Mouse (Mus musculus) MEL (cell line): ENCODE measurements at regions not wholly inside any gene's neighbourhood (a gene's known extent, or its start where the extent isn't known, plus 50 kb on each side); places are given as distances from the start of the nearest gene placed in this dataset.

Experiments
- DNase-seq: peaks from one replicate; pipeline ENCODE4 v3.0.0; 2011; ENCODE audit warnings: low read depth, low spot score
- H3K27ac ChIP-seq: 2 replicates; pipeline ENCODE4 v1.5.1; 2012; ENCODE audit warnings: low read depth, mild to moderate bottlenecking, control low read depth, low read length, moderate library complexity; ENCODE audit not compliant: control insufficient read depth
- H3K27me3 ChIP-seq, 2 experiments: fragments of 150-350 bp in 1 of 2; sonication (generic) in 1 of 2; 2 replicates each; pipeline ENCODE4 v1.6.1; 2012; ENCODE audit warnings: low read length in 2 of 2, mild to moderate bottlenecking in 2 of 2, improper control_type of control experiment in 1 of 2, moderate library complexity in 1 of 2; ENCODE audit not compliant: insufficient read depth in 2 of 2, control insufficient read depth in 1 of 2
- H3K36me3 ChIP-seq, 2 experiments: 2 replicates each; pipeline ENCODE4 v1.6.1; 2012 to 2014; ENCODE audit warnings: low read length in 2 of 2, improper control_type of control experiment in 1 of 2, inconsistent platforms in 1 of 2, mild to moderate bottlenecking in 1 of 2; ENCODE audit not compliant: insufficient read depth in 2 of 2, control insufficient read depth in 1 of 2
- H3K4me1 ChIP-seq, 2 experiments: fragments of 150-350 bp in 1 of 2; sonication (generic) in 1 of 2; 2 replicates each; pipeline ENCODE4 v1.6.1; 2012; ENCODE audit warnings: low read length in 2 of 2, improper control_type of control experiment in 1 of 2, mild to moderate bottlenecking in 1 of 2; ENCODE audit not compliant: insufficient read depth in 2 of 2, control insufficient read depth in 1 of 2
- H3K4me3 ChIP-seq, 2 experiments: fragments of 150-350 bp in 1 of 2; sonication (generic) in 1 of 2; 2 replicates each; pipeline ENCODE4 v1.5.1; 2012; ENCODE audit warnings: low read depth in 2 of 2, low read length in 2 of 2, mild to moderate bottlenecking in 2 of 2, moderate library complexity in 2 of 2, control low read depth in 1 of 2, improper control_type of control experiment in 1 of 2; ENCODE audit not compliant: control insufficient read depth in 1 of 2, insufficient read depth in 1 of 2
- H3K79me2 ChIP-seq: 2 replicates; pipeline ENCODE4 v1.6.1; 2012; ENCODE audit warnings: mild to moderate bottlenecking, low read length, moderate library complexity; ENCODE audit not compliant: control insufficient read depth, poor library complexity, insufficient read depth
- H3K9ac ChIP-seq: 2 replicates; pipeline ENCODE4 v1.6.1; 2012; ENCODE audit warnings: low read depth, mild to moderate bottlenecking, control low read depth, low read length, moderate library complexity; ENCODE audit not compliant: control insufficient read depth, poor library complexity, severe bottlenecking
- H3K9me3 ChIP-seq: fragments of 150-350 bp; sonication (generic); replicated peaks from 2 replicates; pipeline ENCODE4 v1.6.1; 2012; ENCODE audit warnings: mild to moderate bottlenecking, low read length, improper control_type of control experiment, moderate library complexity; ENCODE audit not compliant: insufficient read depth
- BHLHE40 ChIP-seq: IDR thresholded peaks from 2 replicates; pipeline ENCODE4 v1.6.1; 2012; ENCODE audit warnings: low read depth, mild to moderate bottlenecking, inconsistent platforms, low read length, improper control_type of control experiment, borderline replicate concordance
- CHD2 ChIP-seq: IDR thresholded peaks from 2 replicates; pipeline ENCODE4 v1.6.1; 2011; ENCODE audit warnings: low read length, improper control_type of control experiment
- CTCF ChIP-seq, 3 experiments: IDR thresholded peaks in 2 of 3; conservative IDR thresholded peaks in 1 of 3; 2 replicates each; pipeline ENCODE4 v1.5.1; 2011 to 2012; ENCODE audit warnings: low read length in 3 of 3, low read depth in 2 of 3, mild to moderate bottlenecking in 2 of 3, improper control_type of control experiment in 1 of 3, inconsistent platforms in 1 of 3, mixed read lengths in 1 of 3, moderate library complexity in 1 of 3; ENCODE audit not compliant: control insufficient read depth in 1 of 3, insufficient read depth in 1 of 3, poor library complexity in 1 of 3, severe bottlenecking in 1 of 3
- ELF1 ChIP-seq: IDR thresholded peaks from 2 replicates; pipeline ENCODE4 v1.6.1; 2014; ENCODE audit warnings: low read depth, mild to moderate bottlenecking, inconsistent platforms, low read length, improper control_type of control experiment, moderate library complexity
- EP300 ChIP-seq, 2 experiments: IDR thresholded peaks; 2 replicates each; pipeline ENCODE4 v1.6.1; 2011; ENCODE audit warnings: improper control_type of control experiment in 2 of 2, low read length in 2 of 2, low read depth in 1 of 2, mild to moderate bottlenecking in 1 of 2
- ETS1 ChIP-seq: IDR thresholded peaks from 2 replicates; pipeline ENCODE4 v1.6.1; 2012; ENCODE audit warnings: low read depth, mild to moderate bottlenecking, inconsistent platforms, low read length, improper control_type of control experiment, moderate library complexity
- GATA1 ChIP-seq: IDR thresholded peaks from 2 replicates; pipeline ENCODE4 v1.6.1; 2011; ENCODE audit warnings: low read depth, low read length, improper control_type of control experiment
- HCFC1 ChIP-seq: IDR thresholded peaks from 2 replicates; pipeline ENCODE4 v1.6.1; 2012; ENCODE audit warnings: low read depth, mild to moderate bottlenecking, inconsistent platforms, low read length, improper control_type of control experiment, moderate library complexity
- JUND ChIP-seq: IDR thresholded peaks from 2 replicates; pipeline ENCODE4 v1.6.1; 2011; ENCODE audit warnings: low read depth, mild to moderate bottlenecking, improper control_type of control experiment, low read length
- MAFK ChIP-seq: IDR thresholded peaks from 2 replicates; pipeline ENCODE4 v1.6.1; 2011; ENCODE audit warnings: low read depth, mild to moderate bottlenecking, low read length, improper control_type of control experiment, borderline replicate concordance
- MAX ChIP-seq: IDR thresholded peaks from 2 replicates; pipeline ENCODE4 v1.6.1; 2011; ENCODE audit warnings: low read length, improper control_type of control experiment
- MEF2A ChIP-seq: IDR thresholded peaks from 2 replicates; pipeline ENCODE4 v1.6.1; 2014; ENCODE audit warnings: low read depth, mild to moderate bottlenecking, inconsistent platforms, low read length, improper control_type of control experiment; ENCODE audit not compliant: poor library complexity, insufficient replicate concordance, severe bottlenecking; ENCODE audit errors: extremely low read depth
- MXI1 ChIP-seq: IDR thresholded peaks from 2 replicates; pipeline ENCODE4 v1.6.1; 2011; ENCODE audit warnings: mild to moderate bottlenecking, low read depth, low read length, improper control_type of control experiment
- MYB ChIP-seq: IDR thresholded peaks from 2 replicates; pipeline ENCODE4 v1.6.1; 2011; ENCODE audit warnings: mild to moderate bottlenecking, low read depth, low read length, improper control_type of control experiment
- MYC ChIP-seq: IDR thresholded peaks from 2 replicates; pipeline ENCODE4 v1.6.1; 2011; ENCODE audit warnings: low read depth, mild to moderate bottlenecking, low read length, improper control_type of control experiment, moderate library complexity
- NELFE ChIP-seq: IDR thresholded peaks from 2 replicates; pipeline ENCODE4 v1.6.1; 2011; ENCODE audit warnings: low read depth, low read length, improper control_type of control experiment
- NRF1 ChIP-seq: IDR thresholded peaks from 2 replicates; pipeline ENCODE4 v1.6.1; 2014; ENCODE audit warnings: low read depth, mild to moderate bottlenecking, inconsistent platforms, low read length, improper control_type of control experiment, moderate library complexity; ENCODE audit not compliant: poor library complexity, insufficient read depth, severe bottlenecking
- POLR2AphosphoS2 ChIP-seq: IDR thresholded peaks from 2 replicates; pipeline ENCODE4 v1.6.1; 2011; ENCODE audit warnings: low read length, improper control_type of control experiment
- POLR2AphosphoS5 ChIP-seq: IDR thresholded peaks from 2 replicates; pipeline ENCODE4 v1.6.1; 2012; ENCODE audit warnings: low read depth, borderline replicate concordance, mild to moderate bottlenecking, inconsistent platforms, low read length, moderate library complexity, mixed read lengths
- RAD21 ChIP-seq: IDR thresholded peaks from 2 replicates; pipeline ENCODE4 v1.6.1; 2011; ENCODE audit warnings: mild to moderate bottlenecking, low read depth, low read length, improper control_type of control experiment
- RCOR1 ChIP-seq: IDR thresholded peaks from 2 replicates; pipeline ENCODE4 v1.6.1; 2012; ENCODE audit warnings: low read depth, mild to moderate bottlenecking, inconsistent platforms, low read length, improper control_type of control experiment
- TCF12 ChIP-seq: IDR thresholded peaks from 2 replicates; pipeline ENCODE4 v1.6.1; 2014; ENCODE audit warnings: low read depth, mild to moderate bottlenecking, inconsistent platforms, low read length, improper control_type of control experiment, moderate library complexity
- UBTF ChIP-seq: IDR thresholded peaks from 2 replicates; pipeline ENCODE4 v1.6.1; 2012; ENCODE audit warnings: low read depth, mild to moderate bottlenecking, inconsistent platforms, low read length, improper control_type of control experiment, moderate library complexity, borderline replicate concordance; ENCODE audit not compliant: insufficient read depth
- USF1 ChIP-seq: IDR thresholded peaks from 2 replicates; pipeline ENCODE4 v1.6.1; 2014; ENCODE audit warnings: low read depth, mild to moderate bottlenecking, inconsistent platforms, low read length, improper control_type of control experiment, moderate library complexity
- ZKSCAN1 ChIP-seq: IDR thresholded peaks from 2 replicates; pipeline ENCODE4 v1.6.1; 2012; ENCODE audit warnings: low read depth, mild to moderate bottlenecking, inconsistent platforms, low read length, improper control_type of control experiment, moderate library complexity
- ZMIZ1 ChIP-seq: IDR thresholded peaks from 2 replicates; pipeline ENCODE4 v1.6.1; 2012; ENCODE audit warnings: low read depth, mild to moderate bottlenecking, inconsistent platforms, low read length, improper control_type of control experiment, moderate library complexity

GRCm38 (mm10) chr9:91957061-91957460, 235.7 kb upstream of the Plscr5 start:
- Histone ChIP-seq H3K9ac (no peak overlapping the region), H3K36me3 (peaks cover 0 to 5% of the 10 kb centered on the region in 2 experiments; a peak in 2 of 4 replicates), H3K4me3 (no peak overlapping the region)

GRCm38 (mm10) chr9:91948746-91949145, 244.0 kb upstream of the Plscr5 start:
- no peak for DNase-seq
- Histone ChIP-seq H3K79me2 (no peaks in the 10 kb centered on the region), H3K4me3 (no peak overlapping the region), H3K9ac (no peak overlapping the region), H3K27ac (no peak overlapping the region), H3K36me3 (no peaks in the 10 kb centered on the region), H3K27me3 (no peaks in the 10 kb centered on the region), H3K4me1 (no peaks in the 10 kb centered on the region), H3K9me3 (no peaks in the 10 kb centered on the region)
- TF ChIP-seq RCOR1 (no peak), GATA1 (no peak), MXI1 (no peak), NELFE (no peak), MEF2A (no peak), HCFC1 (no peak), BHLHE40 (no peak), NRF1 (no peak), ELF1 (no peak), EP300 (IDR thresholded peaks at IDR 0.05; ENCODE audit: low read depth in 1 of 2, low read length in 2 of 2) (no peak), POLR2AphosphoS5 (no peak), UBTF (no peak), USF1 (no peak), POLR2AphosphoS2 (no peak), JUND (no peak)

More at GRCm38 (mm10) chr9:91957061-91957460, 235.7 kb upstream of the Plscr5 start:
- H3K9me3 ChIP-seq, result no peaks in the 10 kb centered on the region; the same call in 1 of the 2 replicates
- DNase-seq, result no peak
- no peak for TF ChIP-seq ZKSCAN1
- TF ChIP-seq RCOR1, result no peak
- no peak for TF ChIP-seq MXI1
- TF ChIP-seq GATA1, result no peak
- no peak for TF ChIP-seq POLR2AphosphoS5
- no peak for TF ChIP-seq POLR2AphosphoS2
- TF ChIP-seq CHD2, result no peak
- TF ChIP-seq ELF1, result no peak
- TF ChIP-seq CTCF (IDR thresholded peaks at IDR 0.05 in 2 of 3, conservative IDR thresholded peaks at IDR 0.05 in 1 of 3; ENCODE audit: control insufficient read depth in 1 of 3, insufficient read depth in 1 of 3, low read depth in 2 of 3, low read length in 3 of 3, poor library complexity in 1 of 3, severe bottlenecking in 1 of 3), result no peak
- TF ChIP-seq USF1, result no peak
- TF ChIP-seq MAX, result no peak
- TF ChIP-seq MYC, result no peak
- TF ChIP-seq MYB, result no peak
- TF ChIP-seq MEF2A, result no peak
- TF ChIP-seq BHLHE40, result no peak
- TF ChIP-seq TCF12, result no peak
- no peak for TF ChIP-seq MAFK
- no peak for TF ChIP-seq ETS1
- no peak for TF ChIP-seq ZMIZ1
- no peak for TF ChIP-seq RAD21
- H3K4me1 ChIP-seq, result no peaks in the 10 kb centered on the region
- H3K79me2 ChIP-seq, result no peaks in the 10 kb centered on the region
- H3K27me3 ChIP-seq, result no peaks in the 10 kb centered on the region
- H3K27ac ChIP-seq, result no peak overlapping the region
